Mouse (Mus musculus) embryo, embryonic 11.5 days (tissue): Measurements from ENCODE around the gene Fgfr2.
A peak's percentile ranks its signal among the peaks of the same experiment; 100 is the strongest.
"Not testable (repeated sequence)": the region's sequence is repeated elsewhere in the genome, so short reads cannot be mapped to it uniquely, and the experiment has no call there.

Experiments used
- DNase-seq: peaks from one replicate; pipeline ENCODE4 v3.0.0-alpha.2; 2012; ENCODE audit warnings: low read depth, low spot score

The Fgfr2 gene

GRCm38 (mm10) chr7:132665664-132666382 lies 457.3 kb downstream of the Fgfr2 start:
- DNase-seq, result no peak

DNA sequence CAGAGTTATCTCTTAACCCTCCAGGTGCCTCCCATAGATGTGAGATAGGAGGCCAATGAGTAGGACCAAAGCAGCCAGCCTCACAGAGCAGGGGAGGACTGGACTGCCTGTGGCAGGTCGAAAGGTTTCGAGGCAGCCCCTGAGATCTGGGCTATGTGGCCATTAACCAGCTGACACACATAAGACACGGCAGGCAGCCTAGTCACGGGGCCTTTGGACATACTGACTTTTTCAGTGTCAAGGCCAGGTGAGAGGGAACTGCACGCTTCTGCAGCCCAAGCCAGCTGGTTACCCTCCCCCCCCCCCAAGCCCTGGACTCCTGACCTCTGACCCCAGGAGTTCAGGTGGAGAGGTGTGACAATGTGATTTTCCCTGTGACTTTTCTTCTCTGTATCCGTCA lies 458.3 kb downstream of the Fgfr2 start:
- DNase-seq, result no peak

DNA sequence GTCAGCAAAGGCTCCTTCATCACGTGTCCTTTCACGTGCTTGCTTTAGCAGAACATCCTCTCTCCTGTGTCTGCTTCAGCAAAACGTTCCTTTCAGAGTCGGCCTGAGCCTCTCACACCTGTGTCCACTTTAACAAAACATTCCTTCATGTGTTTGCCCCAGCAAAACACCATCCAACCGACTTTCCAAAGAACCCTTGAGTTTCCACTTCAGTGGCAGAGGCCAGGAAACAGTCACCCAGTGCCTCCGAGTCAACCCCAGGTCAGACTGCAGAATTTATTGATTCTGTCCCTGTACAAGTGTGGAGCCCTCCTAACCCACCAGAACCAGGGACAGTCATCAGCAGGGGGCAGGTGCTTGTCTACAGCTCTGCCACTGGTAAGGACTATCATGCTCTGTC lies 460.3 kb downstream of the Fgfr2 start:
- not testable (repeated sequence) for DNase-seq

- no peak for DNase-seq
Measured at GRCm38 (mm10) chr7:132659633-132660032, 463.5 kb downstream of the Fgfr2 start.

GRCm38 (mm10) chr7:132658688-132659087 lies 464.5 kb downstream of the Fgfr2 start:
- no peak for DNase-seq

DNA sequence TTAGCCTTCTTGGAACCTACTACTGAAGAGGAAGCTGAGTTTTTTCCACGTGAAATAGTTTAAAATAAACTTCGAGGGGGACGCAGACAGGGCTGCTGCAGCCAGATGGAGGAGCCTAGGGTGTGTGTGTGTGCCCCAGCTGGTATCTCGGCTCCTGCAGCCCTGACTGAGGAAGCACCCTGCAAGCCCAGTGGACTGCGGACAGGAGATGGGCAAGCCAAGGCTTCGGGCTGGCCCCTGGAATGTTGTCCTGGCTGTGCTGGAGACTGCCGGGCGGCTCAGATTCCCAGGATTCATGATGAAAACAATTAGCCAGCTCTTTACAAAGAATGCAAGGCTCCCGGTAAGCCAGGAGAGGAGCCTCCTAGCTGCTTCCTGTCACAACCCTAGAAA lies 465.1 kb downstream of the Fgfr2 start:
- no peak for DNase-seq

DNA sequence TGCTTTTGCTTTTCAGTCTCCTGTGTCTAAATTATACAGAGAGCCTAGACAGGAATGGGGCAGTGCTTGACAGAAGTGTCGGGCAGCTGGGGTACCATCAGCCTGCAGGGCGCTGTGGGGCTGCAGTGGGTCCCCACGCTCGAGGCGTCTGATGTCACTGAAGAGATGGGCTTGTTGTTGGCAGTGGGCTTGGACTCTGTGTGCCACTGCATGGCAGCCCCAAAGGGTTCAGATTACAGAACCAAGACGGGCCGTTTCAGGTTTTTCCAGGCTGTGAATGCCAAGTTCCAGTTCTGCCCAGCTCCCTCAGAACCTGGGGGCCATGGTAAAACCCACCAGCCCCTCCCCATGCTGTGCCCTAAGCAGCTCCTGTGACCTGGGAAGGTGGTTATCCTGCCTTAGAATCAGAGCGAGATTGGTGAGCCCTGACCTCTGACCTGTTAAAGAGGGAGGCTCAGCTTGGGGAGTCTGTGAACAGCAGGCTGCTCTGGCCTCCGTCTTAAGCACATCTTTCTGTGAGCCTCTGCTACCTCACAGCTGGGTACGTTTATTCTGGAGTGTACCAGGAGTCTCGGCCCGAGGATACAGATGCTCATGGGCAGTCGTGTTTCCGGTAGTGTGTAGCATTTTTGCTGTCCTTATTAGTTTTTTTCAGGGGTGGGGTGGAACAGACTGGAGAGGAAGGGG lies 465.6 kb downstream of the Fgfr2 start:
- no peak for DNase-seq

- peak; percentile 73 for DNase-seq
Measured at GRCm38 (mm10) chr7:132656548-132656947, 466.6 kb downstream of the Fgfr2 start.

GRCm38 (mm10) chr7:132656075-132656474 lies 467.1 kb downstream of the Fgfr2 start:
- peak; percentile 85 for DNase-seq

DNA sequence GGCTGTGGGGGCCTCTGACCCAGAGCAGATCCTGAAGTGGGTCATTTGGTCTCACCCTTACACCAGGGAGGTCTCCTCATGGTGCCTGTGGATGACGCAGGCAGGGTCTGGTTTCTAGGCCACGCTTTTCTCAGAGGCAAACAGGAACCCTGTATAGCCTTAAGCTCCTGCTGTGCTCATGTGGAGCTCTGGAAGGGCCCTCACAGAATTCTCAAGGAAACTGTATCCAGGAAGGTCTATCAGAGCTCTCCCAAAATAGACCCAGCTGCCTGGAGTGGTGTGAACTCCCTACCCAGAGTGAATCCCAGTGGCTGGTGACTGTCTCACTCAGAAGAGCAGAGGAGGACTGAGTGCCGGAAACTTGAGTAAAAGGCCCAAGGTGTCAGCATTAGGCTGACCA lies 468.7 kb downstream of the Fgfr2 start:
- DNase-seq, result no peak

GRCm38 (mm10) chr7:132646514-132646913 lies 476.6 kb downstream of the Fgfr2 start:
- no peak for DNase-seq

- no peak for DNase-seq
Measured at GRCm38 (mm10) chr7:132644605-132645279, 478.4 kb downstream of the Fgfr2 start.

DNA sequence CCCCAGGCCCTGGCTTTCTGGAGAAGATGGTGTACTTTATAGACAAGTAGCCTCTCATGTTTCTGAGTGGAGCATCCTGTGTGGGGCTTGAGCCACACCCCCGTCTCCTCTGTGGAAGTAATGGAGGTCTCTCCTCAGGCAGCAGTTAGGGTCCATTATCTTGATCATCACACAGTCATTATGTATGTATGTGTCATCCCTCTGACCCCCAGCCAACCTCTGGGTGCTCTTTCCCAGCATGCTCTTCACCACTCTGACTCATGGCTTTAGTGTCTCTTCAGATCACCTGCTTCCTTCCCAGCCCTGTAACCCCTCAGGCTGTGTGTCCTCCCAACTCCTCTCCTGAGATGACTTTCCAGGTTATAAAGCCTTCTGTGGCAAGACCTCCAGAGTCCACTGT lies 481.5 kb downstream of the Fgfr2 start:
- no peak for DNase-seq

- DNase-seq, result no peak
Measured at GRCm38 (mm10) chr7:132640946-132641345, 482.2 kb downstream of the Fgfr2 start.

DNA sequence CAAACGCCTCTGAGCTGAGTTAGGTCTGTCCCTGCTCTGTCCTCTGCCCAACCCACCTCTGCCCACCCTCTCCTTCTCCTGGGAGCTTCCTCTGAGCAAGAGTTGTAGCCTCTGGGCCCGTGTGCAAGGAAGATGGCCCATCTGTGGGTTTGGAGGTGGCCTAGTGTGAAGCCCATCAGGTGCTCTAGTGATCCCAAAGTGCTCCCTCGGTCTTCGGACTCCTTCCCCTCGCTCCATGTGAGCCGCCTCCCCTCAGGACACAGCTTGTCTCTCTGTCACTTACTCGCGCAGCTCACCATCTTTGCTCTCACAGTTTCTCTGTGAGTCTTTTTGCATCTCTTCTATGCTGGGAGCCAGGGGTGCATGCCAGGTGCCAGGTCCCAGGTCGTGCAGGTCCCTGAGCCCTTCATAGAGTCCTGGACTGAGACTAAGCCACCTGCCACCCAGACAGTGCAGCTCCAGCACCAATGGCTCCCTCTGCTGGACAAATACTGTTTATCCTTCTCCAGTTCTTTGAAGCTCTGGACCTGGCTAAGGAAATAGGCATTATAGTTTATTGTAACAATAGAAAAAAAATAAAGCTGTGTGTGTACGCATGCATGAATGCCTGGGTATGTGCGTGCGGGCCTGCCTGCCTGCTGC lies 484.6 kb downstream of the Fgfr2 start:
- peak; percentile 50 for DNase-seq

DNA sequence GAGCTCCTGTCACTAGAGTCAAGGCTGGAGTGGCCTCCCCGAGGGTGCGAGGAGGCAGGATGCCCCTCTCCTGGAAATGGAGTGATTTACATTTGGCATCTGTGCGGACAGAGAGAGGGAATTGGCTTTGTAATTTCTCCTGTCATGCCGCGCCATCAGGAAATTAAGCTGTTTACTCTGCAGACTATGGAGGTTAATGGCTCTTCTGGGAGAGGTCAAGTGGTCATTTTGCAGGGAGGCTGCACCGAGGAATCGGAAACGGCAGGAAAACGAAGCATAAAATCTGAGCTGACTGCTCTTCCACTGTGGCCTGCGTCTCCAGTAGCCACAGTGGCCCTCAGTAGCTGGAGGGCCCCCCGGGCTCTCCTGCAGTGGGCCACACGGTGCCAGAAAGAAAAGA lies 485.9 kb downstream of the Fgfr2 start:
- no peak for DNase-seq

DNA sequence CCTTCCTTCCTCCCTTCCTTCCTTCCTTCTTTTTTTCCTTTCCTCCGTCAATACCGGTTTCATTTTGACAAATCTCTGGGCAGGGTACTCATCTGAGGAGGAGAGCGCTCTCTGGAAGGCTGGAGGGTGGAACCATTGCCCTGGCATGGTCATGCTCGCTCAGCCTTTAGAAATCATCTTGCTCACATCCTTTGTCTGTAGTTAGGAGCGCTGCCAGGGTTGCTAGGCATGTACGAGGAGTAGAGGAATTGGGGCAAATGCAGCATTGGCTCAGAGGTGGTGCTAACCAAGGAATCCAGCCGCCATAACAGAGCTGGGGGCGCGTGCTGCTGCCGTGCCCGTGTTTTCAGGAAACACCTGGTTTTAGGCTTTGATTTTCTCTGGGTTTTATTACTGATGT lies 491.8 kb downstream of the Fgfr2 start:
- DNase-seq, result no peak

DNA sequence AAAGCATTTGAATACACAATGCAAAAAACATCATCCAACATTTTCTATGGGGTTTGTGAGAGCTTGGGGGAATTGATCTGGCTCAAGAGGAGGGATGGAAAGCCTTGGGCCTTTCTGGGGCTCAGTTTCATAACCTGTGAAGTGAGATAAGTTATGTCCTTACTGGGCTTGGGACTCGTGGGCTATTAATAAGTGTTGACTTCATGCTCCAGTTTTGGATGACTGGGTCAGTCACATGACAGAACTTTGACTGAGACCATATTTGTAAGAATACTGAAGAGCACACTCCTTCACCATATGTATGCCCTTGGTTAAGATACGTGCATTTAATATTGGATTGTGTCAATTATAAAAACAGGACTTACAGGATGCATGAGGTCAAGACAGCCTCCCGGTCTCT lies 495.7 kb downstream of the Fgfr2 start:
- no peak for DNase-seq

GRCm38 (mm10) chr7:132626174-132626573 lies 497.0 kb downstream of the Fgfr2 start:
- no peak for DNase-seq

DNA sequence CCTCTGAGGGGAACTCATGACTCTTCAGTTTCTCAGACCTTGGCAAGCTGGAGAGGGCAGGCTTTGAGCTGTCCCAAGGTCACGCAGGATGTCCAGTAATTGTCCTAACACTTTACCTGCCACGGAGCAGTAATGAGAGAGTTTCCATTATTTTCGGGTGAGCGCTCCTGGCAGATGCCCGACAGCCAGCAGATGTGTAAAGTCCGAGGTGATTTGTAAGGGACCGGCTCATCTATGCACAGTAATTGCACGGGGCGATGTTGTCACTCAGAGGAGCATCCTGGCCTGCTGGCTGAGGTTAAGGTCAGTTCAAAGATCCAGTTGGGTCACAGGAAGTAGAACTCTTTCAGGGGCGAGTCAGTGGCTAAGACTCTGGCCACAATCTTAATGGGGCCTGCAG lies 499.0 kb downstream of the Fgfr2 start:
- no peak for DNase-seq

DNA sequence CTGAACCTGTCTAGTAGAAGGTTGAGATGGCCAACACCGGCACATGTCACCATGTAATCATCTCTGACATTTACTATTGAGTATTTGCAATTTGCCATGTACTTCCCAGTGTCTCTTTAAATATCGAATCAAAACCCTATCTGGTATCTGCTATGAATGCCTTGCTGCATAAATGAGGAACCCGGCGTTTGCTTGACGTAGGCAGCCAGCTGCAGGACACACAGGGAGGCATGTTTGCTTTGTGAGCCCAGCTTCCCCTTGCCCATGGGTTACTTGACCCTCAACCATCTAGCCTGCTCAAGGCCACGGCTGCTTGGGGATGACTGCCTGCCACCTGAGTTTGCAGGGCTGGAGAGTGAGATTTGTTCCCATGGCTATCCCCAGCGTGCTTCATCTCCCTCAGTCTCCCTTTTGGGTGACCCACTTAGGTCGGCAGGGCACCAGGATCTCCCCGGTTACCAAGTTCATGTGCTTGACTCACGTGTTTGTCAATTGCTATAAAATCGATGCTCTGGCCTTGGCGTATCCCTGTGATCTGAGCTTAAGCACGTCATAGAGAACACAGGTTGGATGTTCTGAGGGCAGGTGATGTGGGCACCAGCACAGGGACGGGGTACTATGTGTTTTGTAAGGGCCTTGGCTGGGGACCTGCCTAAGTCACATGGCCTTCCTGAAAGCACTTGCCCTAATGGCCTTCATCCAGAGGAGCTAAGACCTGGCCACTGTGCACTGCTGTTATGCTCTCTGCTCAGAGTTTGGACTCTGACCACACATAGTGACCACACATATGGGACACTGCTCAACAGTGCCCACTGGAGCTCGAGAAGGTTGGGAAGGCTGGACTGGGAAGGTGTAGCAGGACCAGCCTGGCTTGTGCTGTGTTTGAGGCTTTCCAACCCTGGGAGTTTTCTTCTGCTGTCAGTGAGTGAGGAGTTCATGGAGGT lies 502.9 kb downstream of the Fgfr2 start:
- no peak for DNase-seq
